Mouse (Mus musculus) heart, adult 2 months (tissue): ENCODE data around the gene Usp39.

ENCODE experiments used
- CTCF ChIP-seq: fragments of 200-600 bp; IDR thresholded peaks from 2 replicates; pipeline ENCODE4 v1.8.1; 2022; ENCODE audit warnings: antibody characterized with exemption, mild to moderate bottlenecking, moderate library complexity
- EP300 ChIP-seq: fragments of 200-500 bp; IDR thresholded peaks from 2 replicates; pipeline ENCODE4 v1.6.1; 2011; ENCODE audit warnings: low read depth, low read length, control low read depth; ENCODE audit not compliant: insufficient read depth
- POLR2A ChIP-seq: fragments of 200-500 bp; IDR thresholded peaks from 2 replicates; pipeline ENCODE4 v1.6.1; 2011; ENCODE audit warnings: mild to moderate bottlenecking, low read depth, low read length, control low read depth; ENCODE audit not compliant: insufficient read depth

- TF ChIP-seq CTCF: peak; percentile 78
- peak; percentile 50; the same call in 1 of the 2 replicates for TF ChIP-seq POLR2A
- TF ChIP-seq EP300: 0 out of 2 replicates have a peak, but pooled peaks have one; percentile 3
Observed at GRCm38 (mm10) chr6:72380131-72380770, 35.3 kb upstream of the Usp39 start, which contains the start of gene Vamp5.
